Mouse (Mus musculus) CH12F3 (cell line): ENCODE data around the gene Chrm2.

Experiments
- in situ Hi-C: fragments of 300-500 bp; cut with MboI; formaldehyde crosslinking; loops from 2 replicates; pipeline ENCODE4 v1.14.3; 2020; ENCODE audit warnings: low sequenced_read_pairs

Gene Chrm2

GRCm38 (mm10) chr6:36516508-36516907 is 128.6 kb downstream of the Chrm2 start:
- in situ Hi-C loops: no loop called here

GRCm38 (mm10) chr6:36517242-36517641 is 129.4 kb downstream of the Chrm2 start:
- in situ Hi-C loops: no loop called here

- in situ Hi-C loops: no loop called here
These were observed 135.7 kb downstream of the Chrm2 start for GRCm38 (mm10) chr6:36523599-36523998.

- in situ Hi-C loops: no loop called here
These were observed 140.6 kb downstream of the Chrm2 start for GRCm38 (mm10) chr6:36528509-36528908.

GRCm38 (mm10) chr6:36541247-36541646 is 153.4 kb downstream of the Chrm2 start:
- in situ Hi-C loops: no loop called here

DNA sequence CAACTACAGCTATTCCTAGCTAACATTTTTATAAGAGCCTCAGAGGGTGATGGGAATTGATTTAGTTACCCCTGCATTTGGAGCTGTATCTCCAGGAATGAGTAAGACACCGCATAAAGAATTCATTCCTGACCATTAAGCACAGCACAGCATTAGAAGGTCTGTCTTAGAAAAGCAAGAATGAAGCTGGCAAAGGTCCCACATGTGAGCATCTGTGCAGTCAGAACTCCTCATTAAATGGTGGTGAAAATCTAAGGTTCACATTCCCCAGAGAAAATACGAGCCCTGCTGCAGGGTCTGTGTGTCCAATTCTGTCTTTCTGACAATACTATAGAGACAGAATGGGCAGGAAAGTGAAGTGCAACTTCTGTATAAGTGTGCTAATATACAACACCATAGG is 179.0 kb downstream of the Chrm2 start:
- in situ Hi-C loops: no loop called here
